Mouse (Mus musculus) B cell, adult 62 days (primary cell): ENCODE data around the gene Kcnv2. TPM values are rescaled to one million over a fixed set of nuclear protein-coding genes. Genes with fewer than 3 reads are reported as not detected.

Experiments
- total RNA-seq: library from RNA; stranded (reverse); gene quantifications from 4 replicates; pipeline ENCODE4 v1.2.4, GENCODE M21; 2023

Gene Kcnv2
- not detected in 4 replicates for total RNA-seq

GRCm38 (mm10) chr19:27322281-27322680, at the start of gene Kcnv2:
Gene Kcnv2, plus strand, starts transcription at chr19:27322588.

Other genes starting within 250 kb of the Kcnv2 start
- gene Vldlr, start 106.1 kb upstream of the Kcnv2 start, total RNA-seq, result not detected in 4 replicates
- gene Pum3, start 107.2 kb downstream of the Kcnv2 start, total RNA-seq, result 78.9 to 91.6 TPM (median 82.8 TPM) in 4 replicates